Mouse (Mus musculus) limb, embryonic 10.5 days (tissue): ENCODE results near the gene Fam168a. TPM values are rescaled to one million over a fixed set of nuclear protein-coding genes. Genes with fewer than 3 reads are reported as not detected.

Source experiments
- DNase-seq: peaks from one replicate; pipeline ENCODE4 v3.0.0-alpha.2; 2017; ENCODE audit warnings: low spot score
- H3K27ac ChIP-seq: fragments of 300-500 bp; sonication (generic); 2 replicates; pipeline ENCODE4 v1.5.1; 2016; ENCODE audit warnings: mild to moderate bottlenecking
- H3K27me3 ChIP-seq: fragments of 300-500 bp; sonication (generic); 2 replicates; pipeline ENCODE4 v1.6.1; 2016; ENCODE audit warnings: low read depth, mild to moderate bottlenecking; ENCODE audit not compliant: poor library complexity, severe bottlenecking
- H3K36me3 ChIP-seq: fragments of 300-500 bp; sonication (generic); 2 replicates; pipeline ENCODE4 v1.6.1; 2016; ENCODE audit warnings: mild to moderate bottlenecking, moderate library complexity
- H3K4me1 ChIP-seq: fragments of 300-500 bp; sonication (generic); 2 replicates; pipeline ENCODE4 v1.6.1; 2016
- H3K4me3 ChIP-seq: fragments of 300-500 bp; sonication (generic); 2 replicates; pipeline ENCODE4 v1.5.1; 2016; ENCODE audit warnings: mild to moderate bottlenecking, moderate library complexity
- H3K9me3 ChIP-seq: fragments of 300-500 bp; sonication (generic); replicated peaks from 2 replicates; pipeline ENCODE4 v1.6.1; 2016; ENCODE audit warnings: mild to moderate bottlenecking
- WGBS: fragments of 180-500 bp; shearing (Covaris S2); methylation state at CpG from one replicate; pipeline ENCODE4 v1.1.7; 2016; 5-methylcytosine and 5-hydroxymethylcytosine counted together
- polyA plus RNA-seq: library from polyadenylated mRNA; unstranded; fragments of >200 nt; fragmentation: Nextera tagmentation; extraction: Ambion mirVana; gene quantifications from 2 replicates; pipeline ENCODE4 v1.2.1, GENCODE M21; 2016

Gene Fam168a
- polyA plus RNA-seq, 1 experiment from 2014 or later: 39.6 TPM

DNA sequence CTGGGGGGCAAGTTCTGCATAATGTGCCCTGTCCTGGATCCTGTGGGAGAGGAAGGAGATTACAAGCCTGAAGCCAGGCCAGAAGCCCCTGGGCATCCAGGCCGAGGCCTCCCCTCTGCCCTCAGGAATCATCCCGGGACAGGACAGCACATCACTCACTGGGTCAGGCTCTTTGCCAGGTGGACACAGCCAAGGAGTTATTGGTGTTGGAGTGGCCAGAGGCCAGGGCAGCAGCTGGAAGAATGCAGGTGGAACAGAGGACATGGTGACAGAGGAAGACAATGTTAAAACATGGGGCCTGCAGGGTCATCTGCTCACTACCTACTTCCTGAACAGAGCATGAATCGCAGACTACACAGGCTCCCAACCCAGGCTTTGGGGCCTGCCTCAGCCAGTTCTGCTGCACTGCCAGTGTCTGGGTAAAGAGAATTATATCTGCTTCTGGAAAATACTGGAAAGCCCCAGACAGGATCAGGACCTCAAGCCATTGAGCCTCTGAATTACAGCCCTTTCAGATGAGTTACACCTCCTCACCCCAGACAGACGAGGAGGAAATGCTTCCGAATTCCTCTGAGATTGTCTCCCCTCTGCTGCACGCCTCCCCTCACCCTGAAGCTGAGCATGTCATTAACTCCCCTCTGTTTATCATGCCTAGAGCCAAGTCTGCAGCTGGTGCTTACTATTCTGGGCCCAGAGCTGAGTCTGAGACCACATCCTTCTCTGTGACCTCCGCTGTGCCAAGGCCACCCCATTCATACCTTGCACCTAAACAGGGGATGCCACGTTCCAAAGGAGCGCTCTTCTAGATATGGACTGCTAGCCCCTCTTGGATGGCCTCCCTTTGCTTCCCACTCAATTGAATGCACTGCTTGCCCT is 145.3 kb downstream of the Fam168a start:
- H3K27ac ChIP-seq: peak overlapping the region; percentile 27
- H3K4me1 ChIP-seq: peaks cover 66% of the 10 kb centered on the region

DNA sequence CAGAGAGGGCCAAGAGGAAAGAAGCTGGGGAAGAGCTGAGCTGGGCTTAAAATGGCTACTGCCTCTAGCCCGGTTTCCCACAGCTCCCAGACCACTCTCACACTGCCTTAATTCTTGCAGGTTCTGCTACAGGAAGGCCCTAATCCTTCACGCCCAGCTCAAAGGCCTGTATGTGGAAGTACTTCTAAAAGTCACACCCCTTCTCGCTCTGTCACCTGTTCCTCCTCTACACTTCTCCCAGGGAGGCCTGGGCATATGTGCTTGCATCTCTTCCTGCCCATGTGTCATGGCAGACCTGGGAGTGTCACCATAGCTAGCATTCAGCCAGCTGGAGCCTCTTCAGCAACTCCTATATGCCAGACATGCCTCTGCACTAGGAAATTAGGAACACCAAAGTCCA is 147.0 kb downstream of the Fam168a start:
- no peak for DNase-seq
- Histone ChIP-seq H3K4me1 (peaks cover 72% of the 10 kb centered on the region), H3K27ac (peak overlapping the region; percentile 64; the same call in 1 of the 2 replicates), H3K4me3 (no peak overlapping the region), H3K9me3 (no peaks in the 10 kb centered on the region), H3K27me3 (no peaks in the 10 kb centered on the region), H3K36me3 (peaks cover 23% of the 10 kb centered on the region)
- WGBS: 65% methylated on average over 3 of the region's 3 CpGs

More for the DNA sequence above, 145.3 kb downstream of the Fam168a start:
- Histone ChIP-seq H3K27me3 (no peaks in the 10 kb centered on the region), H3K4me3 (no peak overlapping the region), H3K36me3 (peaks cover 40% of the 10 kb centered on the region), H3K9me3 (no peaks in the 10 kb centered on the region)
- WGBS: 68% methylated on average over 9 of the region's 9 CpGs
- DNase-seq: no peak

DNA sequence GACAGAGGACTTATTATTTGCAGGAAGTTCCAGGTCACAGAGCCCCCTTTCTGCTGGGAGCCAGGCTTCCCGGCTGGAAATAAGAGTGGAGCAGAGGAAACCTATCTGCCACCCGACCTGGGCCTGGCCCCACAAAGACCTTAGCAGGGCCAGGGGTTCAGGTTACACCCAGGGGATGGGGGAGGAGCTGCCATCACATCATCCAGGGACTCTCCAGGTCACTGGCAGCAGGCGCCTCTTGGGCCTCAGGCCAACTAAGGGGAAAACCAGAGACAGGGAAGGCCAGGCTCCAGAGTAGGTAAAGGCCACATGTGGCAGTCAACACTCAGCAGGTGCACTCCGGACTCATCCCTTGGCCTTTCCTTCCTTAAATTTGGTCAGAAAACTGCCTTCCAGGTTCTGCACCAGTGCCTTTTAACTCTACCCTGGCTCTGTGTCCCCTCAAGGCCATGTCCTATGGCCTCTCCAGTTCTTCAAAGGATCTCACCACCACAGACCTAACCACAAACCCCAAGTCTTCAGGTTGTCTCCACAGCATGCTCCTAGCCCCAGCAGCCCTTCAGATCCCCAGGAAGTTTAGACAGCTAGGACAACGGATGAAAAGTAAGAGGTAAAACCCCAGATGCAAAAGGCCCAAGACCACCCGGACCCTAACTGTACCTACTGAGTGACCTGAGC is 147.8 kb downstream of the Fam168a start:
- Histone ChIP-seq H3K36me3 (peaks cover 18% of the 10 kb centered on the region), H3K27ac (peak overlapping the region; percentile 64)

DNA sequence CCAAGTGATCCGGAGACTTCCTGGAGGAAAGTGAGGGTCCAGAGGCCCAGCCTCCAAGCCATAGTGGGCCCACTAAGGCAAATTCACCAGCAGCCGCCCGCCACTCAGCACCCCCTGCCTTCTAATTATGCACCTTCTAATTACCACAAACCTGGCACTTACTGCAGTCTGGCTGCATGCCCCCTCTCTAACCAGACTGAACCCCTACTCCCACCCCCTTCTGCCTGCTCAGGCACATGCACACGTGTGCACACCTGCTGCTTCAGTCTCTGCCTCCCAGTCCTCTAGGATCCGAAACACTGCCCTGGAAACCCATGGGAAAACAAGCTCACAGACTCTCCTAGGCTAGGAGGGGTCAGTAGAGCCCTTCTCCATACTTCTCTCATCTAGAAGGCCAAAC is 148.4 kb downstream of the Fam168a start:
- peaks cover 87% of the 10 kb centered on the region for H3K4me1 ChIP-seq
- H3K27ac ChIP-seq: peak overlapping the region; percentile 64
- WGBS: 64% methylated on average over 5 of the region's 5 CpGs

More for the DNA sequence above, 147.8 kb downstream of the Fam168a start:
- WGBS: 36% methylated on average over 6 of the region's 6 CpGs
- Histone ChIP-seq H3K27me3 (no peaks in the 10 kb centered on the region), H3K4me1 (peaks cover 81% of the 10 kb centered on the region), H3K9me3 (no peaks in the 10 kb centered on the region), H3K4me3 (peak overlapping the region; percentile 9; the same call in 1 of the 2 replicates)
- no peak for DNase-seq

DNA sequence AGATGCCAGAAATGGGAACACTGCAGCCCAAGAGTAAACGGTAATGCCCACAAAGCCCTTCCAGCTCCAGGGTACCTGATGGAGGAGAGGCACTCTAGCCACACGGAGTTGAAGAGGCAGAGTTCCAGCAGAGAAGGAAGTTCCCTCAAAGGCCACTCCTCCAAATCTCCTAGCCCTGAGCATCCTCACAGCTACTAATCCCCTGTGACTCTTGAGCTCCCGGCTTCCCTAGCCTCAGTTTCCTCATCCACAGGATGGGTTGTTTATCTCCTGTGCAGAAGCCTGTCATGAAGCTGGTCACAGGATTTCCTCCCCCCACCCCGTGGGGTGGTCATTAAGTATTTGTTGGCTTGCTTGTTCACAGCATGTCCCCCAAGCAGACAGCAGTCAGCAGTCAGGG is 148.9 kb downstream of the Fam168a start:
- peaks cover 91% of the 10 kb centered on the region for H3K4me1 ChIP-seq
- H3K9me3 ChIP-seq: no peaks in the 10 kb centered on the region
- H3K4me3 ChIP-seq: no peak overlapping the region
- peaks cover 8% of the 10 kb centered on the region; the same call in 1 of the 2 replicates for H3K36me3 ChIP-seq
- 47% methylated on average over 4 of the region's 4 CpGs for WGBS
- H3K27ac ChIP-seq: peak overlapping the region; percentile 64
- DNase-seq: no peak
- H3K27me3 ChIP-seq: no peaks in the 10 kb centered on the region

More for the DNA sequence above, 148.4 kb downstream of the Fam168a start:
- no peak overlapping the region for H3K4me3 ChIP-seq
- peaks cover 12% of the 10 kb centered on the region for H3K36me3 ChIP-seq
- DNase-seq: no peak
- no peaks in the 10 kb centered on the region for H3K9me3 ChIP-seq
- no peaks in the 10 kb centered on the region for H3K27me3 ChIP-seq

DNA sequence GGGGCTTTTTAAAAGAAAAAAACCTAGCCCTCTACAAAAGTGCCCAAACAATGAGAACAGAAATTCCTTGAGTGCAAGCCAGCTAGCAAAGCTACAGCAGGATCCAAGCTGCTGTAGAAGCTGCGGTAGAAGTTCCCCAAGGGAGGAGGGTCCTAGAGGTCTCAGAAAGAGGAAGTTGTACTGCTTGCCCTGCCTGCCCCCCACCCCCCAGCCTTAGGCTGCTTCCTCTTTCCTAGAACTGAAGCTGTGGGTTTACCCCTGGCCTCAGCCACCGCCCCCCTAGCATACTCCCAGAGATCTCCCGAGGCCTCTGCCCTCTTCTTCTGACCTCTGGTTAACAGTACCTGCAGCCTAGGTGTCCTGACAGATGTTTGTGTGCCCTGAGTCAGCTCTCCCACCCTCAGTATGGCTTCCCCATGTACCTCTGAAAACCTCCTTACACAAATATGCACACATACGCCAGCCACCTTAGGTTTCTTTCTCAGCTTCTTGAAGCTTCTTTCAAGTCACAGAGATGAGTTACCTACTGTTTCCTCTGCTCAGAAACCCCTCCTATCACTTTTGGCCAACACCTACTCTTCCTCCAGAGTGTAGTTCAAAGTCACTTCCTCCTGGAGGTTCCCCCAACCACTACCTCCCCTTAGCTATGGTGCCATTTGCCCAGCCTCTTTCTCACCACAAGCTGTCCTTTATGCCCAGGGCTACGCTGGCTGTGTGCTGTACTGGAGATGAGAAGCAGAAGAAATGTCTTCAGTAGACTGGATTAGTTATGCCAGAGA is 149.5 kb downstream of the Fam168a start:
- WGBS: 75% methylated on average over 5 of the region's 5 CpGs
- Histone ChIP-seq H3K4me1 (peaks cover 95% of the 10 kb centered on the region), H3K9me3 (no peaks in the 10 kb centered on the region), H3K4me3 (no peak overlapping the region), H3K27me3 (no peaks in the 10 kb centered on the region), H3K36me3 (peaks cover 9% of the 10 kb centered on the region), H3K27ac (peak overlapping the region; percentile 64)
- DNase-seq: no peak

DNA sequence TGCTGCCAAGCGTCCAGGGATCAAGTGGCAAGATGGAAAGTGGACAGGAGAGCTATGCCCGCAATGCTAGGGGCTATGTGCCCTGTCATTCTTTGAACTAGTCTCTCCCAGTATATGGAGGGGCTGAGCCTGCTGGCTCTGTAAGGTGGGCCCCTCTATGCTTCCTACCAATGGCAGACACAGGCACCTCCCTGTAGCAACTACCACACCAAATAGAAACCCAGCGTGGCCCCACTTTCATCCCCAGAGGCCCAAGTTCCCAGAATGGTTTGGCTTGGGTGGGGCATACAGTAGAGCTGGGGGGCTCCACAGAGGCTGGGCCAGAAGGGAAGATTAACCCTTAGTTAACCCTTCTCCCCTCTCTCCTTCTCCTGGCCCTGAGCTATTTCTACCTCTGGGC is 154.0 kb downstream of the Fam168a start:
- Histone ChIP-seq H3K9me3 (no peaks in the 10 kb centered on the region), H3K36me3 (peaks cover 6% of the 10 kb centered on the region; the same call in 1 of the 2 replicates), H3K27me3 (no peaks in the 10 kb centered on the region), H3K4me3 (no peak overlapping the region), H3K4me1 (peaks cover 70% of the 10 kb centered on the region), H3K27ac (peak overlapping the region; percentile 30; the same call in 1 of the 2 replicates)
- no peak for DNase-seq
- 85% methylated on average over 3 of the region's 3 CpGs for WGBS

DNA sequence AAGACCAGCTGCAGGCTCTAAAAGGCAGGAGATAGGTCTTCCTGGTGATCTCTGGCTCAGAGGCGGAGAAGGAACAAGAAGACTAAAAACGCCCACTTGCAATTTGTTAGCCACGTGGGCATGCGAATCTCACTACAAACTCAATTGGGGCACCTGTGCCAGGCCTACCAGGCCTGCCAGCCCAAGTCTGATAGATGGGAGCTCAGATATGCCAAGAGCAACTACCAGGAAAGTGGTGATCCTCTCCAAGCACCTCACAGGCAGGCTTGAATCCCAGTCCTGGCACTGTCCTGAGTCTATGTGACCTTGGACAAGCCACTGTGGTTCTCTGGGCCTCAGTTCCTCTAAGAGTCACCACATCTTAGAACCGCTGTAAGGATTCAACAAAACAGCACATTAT is 154.8 kb downstream of the Fam168a start:
- no peak overlapping the region for H3K27ac ChIP-seq
- 90% methylated on average over 5 of the region's 5 CpGs for WGBS
- H3K27me3 ChIP-seq: no peaks in the 10 kb centered on the region
- H3K36me3 ChIP-seq: peaks cover 6% of the 10 kb centered on the region; the same call in 1 of the 2 replicates
- H3K4me1 ChIP-seq: peaks cover 62% of the 10 kb centered on the region
- no peak overlapping the region for H3K4me3 ChIP-seq
- H3K9me3 ChIP-seq: no peaks in the 10 kb centered on the region
- no peak for DNase-seq

DNA sequence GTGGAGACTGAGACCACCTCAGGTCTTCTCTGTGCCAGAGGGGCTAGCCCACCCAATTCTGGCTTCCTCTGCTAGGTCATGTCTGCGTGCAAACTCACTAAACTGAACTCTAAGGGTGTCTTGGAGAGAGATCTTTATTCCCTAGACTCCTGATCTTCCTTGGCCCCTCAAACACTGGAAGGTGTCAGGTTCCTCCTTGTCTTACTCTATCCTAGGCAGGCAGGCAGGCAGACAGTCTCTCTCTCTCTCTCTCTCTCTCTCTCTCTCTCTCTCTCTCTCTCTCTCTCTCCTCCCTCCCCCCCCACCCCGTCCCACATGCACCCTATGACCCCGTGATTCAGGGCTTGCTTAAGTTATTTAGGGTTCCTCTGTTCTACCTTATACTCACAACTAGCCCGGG is 155.9 kb downstream of the Fam168a start:
- H3K27ac ChIP-seq: peak overlapping the region; percentile 89
- peak overlapping the region; percentile 69 for H3K4me3 ChIP-seq
- peaks cover 6% of the 10 kb centered on the region; the same call in 1 of the 2 replicates for H3K36me3 ChIP-seq
- no peak for DNase-seq
- WGBS: 6% methylated on average over 4 of the region's 4 CpGs
- peaks cover 59% of the 10 kb centered on the region for H3K4me1 ChIP-seq
- no peaks in the 10 kb centered on the region for H3K9me3 ChIP-seq
- H3K27me3 ChIP-seq: no peaks in the 10 kb centered on the region

DNA sequence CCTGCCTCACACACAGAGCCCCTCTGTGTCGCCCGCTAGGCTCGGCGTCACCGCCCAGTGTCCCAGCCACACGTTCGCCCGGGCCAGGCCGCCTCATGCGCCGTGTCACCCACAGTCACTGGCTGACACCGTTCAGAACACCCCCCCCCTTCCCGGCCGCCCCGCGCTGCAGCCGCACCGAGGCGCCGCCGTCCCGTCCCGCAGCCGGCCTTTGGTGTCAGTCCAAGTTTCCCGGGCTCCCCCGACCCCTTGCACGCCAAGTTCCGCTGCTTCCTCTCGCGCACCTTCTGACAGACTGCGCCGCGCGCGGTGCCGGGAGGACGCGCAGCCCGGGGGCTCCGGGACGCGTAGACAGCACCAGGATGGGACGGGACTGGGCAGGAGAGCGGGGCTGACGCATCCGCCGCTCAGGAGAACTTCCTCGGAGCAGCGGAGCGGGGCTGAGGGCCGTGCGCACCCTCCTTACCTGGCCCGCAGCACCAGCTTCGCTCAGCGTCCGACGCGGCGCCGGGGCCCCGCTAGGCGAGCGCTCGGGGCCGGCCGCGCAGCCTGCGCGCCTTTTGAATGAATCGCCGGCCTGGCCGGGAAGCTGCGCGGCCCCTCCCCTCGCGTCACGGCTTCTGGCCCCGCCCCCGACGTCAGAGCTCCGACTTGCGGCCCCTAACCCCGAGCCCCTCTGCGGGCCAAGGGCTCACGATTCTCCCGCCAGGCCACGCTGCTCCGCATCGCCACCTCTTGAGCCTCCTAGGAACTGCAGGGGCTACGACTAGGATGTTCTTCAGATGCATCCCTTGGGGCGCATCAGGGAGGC is 156.6 kb downstream of the Fam168a start, which contains the start of gene Relt:
Gene Relt, minus strand, starts transcription at position 619 of the 811 bp plus-strand sequence.
- DNase-seq: peak; percentile 98
- Histone ChIP-seq H3K4me1 (peaks cover 52% of the 10 kb centered on the region), H3K27ac (peak within 1 kb of the TSS; percentile 89), H3K4me3 (peak within 1 kb of the TSS; percentile 69), H3K9me3 (no peaks in the 10 kb centered on the region), H3K27me3 (no peaks in the 10 kb centered on the region), H3K36me3 (peaks cover 6% of the 10 kb centered on the region; the same call in 1 of the 2 replicates)
- under 1% methylated on average over 91 of the region's 91 CpGs for WGBS

DNA sequence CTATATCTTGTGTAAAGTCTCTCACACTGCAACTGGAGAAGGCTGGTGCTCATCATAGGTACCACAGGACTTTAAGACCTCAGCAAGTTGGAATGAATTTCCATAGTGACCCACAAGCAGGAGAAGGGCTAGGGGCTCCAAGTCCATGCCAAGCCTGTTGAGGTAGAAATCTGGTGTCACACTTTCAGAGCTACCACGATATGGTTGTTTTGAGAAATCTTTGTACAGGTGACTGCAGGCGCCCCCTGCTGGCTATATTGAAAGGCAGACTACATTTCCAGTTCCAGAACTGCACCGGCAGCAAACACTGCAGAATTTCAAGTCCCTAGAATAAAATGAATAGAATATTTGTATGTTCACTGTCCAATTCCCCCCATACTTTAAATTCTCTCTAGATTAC is 160.2 kb downstream of the Fam168a start:
- DNase-seq: peak; percentile 81
- H3K4me1 ChIP-seq: peaks cover 21% of the 10 kb centered on the region
- no peaks in the 10 kb centered on the region for H3K27me3 ChIP-seq
- H3K9me3 ChIP-seq: no peaks in the 10 kb centered on the region
- peaks cover 10% of the 10 kb centered on the region for H3K36me3 ChIP-seq
- H3K4me3 ChIP-seq: no peak overlapping the region
- WGBS: 16% methylated on average over 3 of the region's 3 CpGs
- H3K27ac ChIP-seq: no peak overlapping the region

DNA sequence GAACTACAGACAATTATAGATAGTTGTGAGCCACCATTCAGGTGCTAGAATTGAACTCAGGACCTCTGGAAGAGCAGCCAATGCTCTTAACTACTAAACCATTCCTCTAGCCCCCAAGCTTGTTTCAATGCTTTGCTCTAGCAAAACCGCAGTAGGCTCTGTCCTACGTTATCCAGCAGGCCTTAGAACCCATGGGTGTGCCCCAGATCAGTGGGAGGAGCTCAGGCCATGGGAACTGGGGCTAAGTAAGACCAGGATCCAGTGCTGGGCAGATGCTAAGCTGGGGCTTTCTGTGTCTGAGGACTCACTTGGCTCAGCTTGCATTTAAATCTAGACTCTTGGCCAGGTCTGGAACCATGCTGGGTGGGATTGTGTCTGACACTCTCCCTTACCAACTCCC is 161.1 kb downstream of the Fam168a start:
- no peak overlapping the region for H3K4me3 ChIP-seq
- peaks cover 12% of the 10 kb centered on the region for H3K4me1 ChIP-seq
- H3K9me3 ChIP-seq: no peaks in the 10 kb centered on the region
- H3K36me3 ChIP-seq: peaks cover 19% of the 10 kb centered on the region
- WGBS: 43% methylated on average over 2 of the region's 2 CpGs
- no peaks in the 10 kb centered on the region for H3K27me3 ChIP-seq
- DNase-seq: no peak
- 0 out of 2 replicates have a peak overlapping the region, but pooled peaks have one; percentile 25 for H3K27ac ChIP-seq
